Mouse (Mus musculus): Measurements from ENCODE around the gene Pwwp2b.
A peak's percentile ranks its signal among the peaks of the same experiment; 100 is the strongest.

The Pwwp2b gene

DNA sequence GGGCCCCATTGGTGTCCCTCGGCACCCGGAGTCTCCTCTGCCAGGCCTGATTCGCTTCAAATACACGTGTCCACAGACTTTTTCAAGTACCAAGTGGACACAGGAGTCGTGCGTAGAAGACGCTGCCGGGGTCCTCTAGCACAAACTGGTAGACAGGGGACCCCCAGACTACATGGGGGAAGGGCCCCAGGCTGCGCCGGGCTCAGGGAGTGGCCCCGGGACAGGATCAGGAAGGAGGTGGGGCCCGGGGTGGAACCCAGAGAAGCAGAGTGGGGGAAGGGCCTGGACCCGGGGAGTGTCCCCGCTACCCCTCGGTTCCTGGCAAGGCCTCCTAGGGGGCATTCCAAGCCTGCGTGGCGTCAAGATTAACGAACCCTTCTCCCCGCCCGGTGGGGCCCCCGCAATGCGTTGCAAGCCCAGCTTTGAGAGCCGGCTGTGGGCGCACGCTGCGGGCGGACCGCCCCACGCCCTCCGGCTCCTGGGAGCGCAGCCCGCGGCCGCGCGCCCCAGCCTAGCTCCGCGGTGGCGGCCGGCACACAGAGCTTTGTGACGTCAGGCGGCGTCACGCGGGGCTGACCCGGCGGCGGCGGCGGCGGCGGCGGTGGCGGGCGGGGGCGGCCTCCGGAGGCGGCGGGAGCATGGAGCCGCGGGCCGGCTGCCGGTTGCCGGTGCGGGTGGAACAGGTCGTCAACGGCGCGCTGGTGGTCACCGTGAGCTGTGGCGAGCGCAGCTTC is at the start of gene Pwwp2b:
TSS of gene Pwwp2b (plus strand) at position 602 of the 734 bp plus-strand sequence.
- H3K27me3 ChIP-seq (ENCODE audit: control insufficient read depth, insufficient read depth, low read length, poor library complexity, severe bottlenecking) = no peaks in the 10 kb centered on the region
- peak; percentile 72 for DNase-seq (ENCODE audit: low read depth, low spot score)

DNA sequence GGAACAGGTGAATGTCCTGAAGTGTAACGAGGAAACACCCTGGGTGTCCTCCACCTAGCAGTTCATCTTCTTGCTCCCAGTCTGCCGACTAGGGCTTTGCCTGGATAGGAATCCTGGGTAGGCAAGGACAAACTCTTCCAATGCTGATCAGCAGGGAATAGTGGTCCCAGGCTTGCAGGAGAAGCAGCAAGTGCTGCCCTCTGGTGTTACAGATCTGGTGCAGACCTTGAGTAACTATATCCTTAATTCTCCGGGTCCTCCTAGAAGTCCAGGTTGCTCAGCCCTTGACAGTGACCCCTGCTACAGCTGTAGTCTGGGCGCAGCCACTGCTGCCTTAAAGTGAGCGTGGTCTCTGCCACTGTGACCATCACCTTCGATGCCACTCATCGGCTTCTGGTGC is 48.2 kb upstream of the Pwwp2b start:
- H3K36me3 ChIP-seq (ENCODE audit: control insufficient read depth, insufficient read depth, low read length, poor library complexity, severe bottlenecking) = no peaks in the 10 kb centered on the region
- no peak for DNase-seq (ENCODE audit: low read depth, low spot score)
- no peaks in the 10 kb centered on the region for H3K27me3 ChIP-seq (ENCODE audit: control insufficient read depth, insufficient read depth, low read length, poor library complexity, severe bottlenecking)

More for the DNA sequence above, at the start of gene Pwwp2b:
- no peaks in the 10 kb centered on the region for H3K36me3 ChIP-seq (ENCODE audit: control insufficient read depth, insufficient read depth, low read length, poor library complexity, severe bottlenecking)

DNA sequence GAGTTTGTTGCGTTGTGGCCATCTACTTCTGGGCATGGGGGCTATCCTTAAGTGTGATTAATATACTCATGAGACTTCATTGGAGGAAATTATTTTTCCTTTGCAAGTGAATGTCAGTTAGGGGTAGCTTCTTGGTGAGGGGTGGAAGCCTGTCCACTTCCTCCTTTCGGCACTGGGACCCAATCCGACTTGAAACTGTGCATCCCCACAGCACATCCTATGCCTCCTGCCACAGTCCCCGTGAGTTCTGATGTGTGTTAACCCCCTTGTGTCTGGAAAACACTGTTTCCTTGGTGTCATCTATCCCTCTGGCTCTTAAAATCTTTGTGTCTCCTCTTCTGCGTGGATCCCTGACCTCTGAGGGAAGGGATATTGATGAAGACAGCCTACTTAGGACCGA is 47.1 kb upstream of the Pwwp2b start:
- Histone ChIP-seq H3K27me3 (ENCODE audit: control insufficient read depth, insufficient read depth, low read length, poor library complexity, severe bottlenecking) (no peaks in the 10 kb centered on the region; the same call in 1 of the 2 replicates), H3K36me3 (ENCODE audit: control insufficient read depth, insufficient read depth, low read length, poor library complexity, severe bottlenecking) (no peaks in the 10 kb centered on the region)
- no peak for DNase-seq (ENCODE audit: low read depth, low spot score)

DNA sequence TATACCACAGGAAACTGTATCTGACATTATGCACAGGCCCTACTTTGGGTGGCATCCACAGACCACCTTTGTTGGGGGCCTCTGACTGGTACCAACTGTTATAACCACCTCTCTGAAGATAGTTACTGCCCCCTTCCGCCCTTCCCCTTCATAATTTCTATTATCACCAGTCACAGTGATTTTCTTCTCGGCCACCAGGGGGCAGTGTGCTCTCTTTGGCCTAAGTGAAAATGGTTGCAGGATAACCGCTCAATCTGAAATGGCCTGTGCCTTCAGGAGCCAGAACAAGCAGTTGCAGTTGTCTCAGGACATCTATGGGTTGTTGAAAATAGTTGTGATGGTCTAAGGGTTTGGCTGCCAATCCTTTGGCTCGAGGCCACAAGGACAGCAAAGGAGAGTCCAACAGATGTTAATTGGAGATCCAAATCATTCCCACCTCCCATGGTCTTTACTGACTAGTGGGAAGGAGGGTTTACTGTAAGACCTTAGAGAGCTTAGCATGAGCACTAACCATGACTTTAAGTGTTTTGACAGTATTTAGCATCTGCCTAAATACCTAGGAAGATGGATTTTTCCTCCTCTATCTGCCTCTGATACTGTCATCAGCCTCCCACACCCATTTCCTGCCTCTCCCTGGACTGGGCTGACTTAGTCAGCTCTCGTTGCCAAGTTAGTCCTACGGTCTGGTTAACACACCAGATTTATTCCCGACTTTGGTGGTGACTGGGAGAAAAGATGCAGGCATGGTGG is 40.1 kb upstream of the Pwwp2b start:
- DNase-seq (ENCODE audit: low read depth, low spot score) = peak; percentile 85
- H3K36me3 ChIP-seq (ENCODE audit: control insufficient read depth, insufficient read depth, low read length, poor library complexity, severe bottlenecking) = no peaks in the 10 kb centered on the region
- no peaks in the 10 kb centered on the region; the same call in 1 of the 2 replicates for H3K27me3 ChIP-seq (ENCODE audit: control insufficient read depth, insufficient read depth, low read length, poor library complexity, severe bottlenecking)

DNA sequence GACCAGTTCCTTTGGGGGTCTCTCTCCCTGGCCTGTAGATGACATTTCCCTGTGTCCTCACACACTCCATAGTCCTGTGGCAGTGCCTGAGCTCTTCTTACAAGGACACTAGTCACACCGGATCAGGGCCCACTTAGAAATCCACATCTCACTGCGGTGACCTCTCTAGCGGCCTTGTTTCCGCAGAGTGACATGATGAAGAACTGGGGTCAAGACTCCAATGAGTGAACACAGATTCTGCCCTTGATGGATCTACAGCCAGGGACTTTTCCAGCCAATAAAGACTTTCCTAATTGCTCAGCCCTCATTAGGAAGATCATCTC is 39.5 kb upstream of the Pwwp2b start:
- Histone ChIP-seq H3K36me3 (ENCODE audit: control insufficient read depth, insufficient read depth, low read length, poor library complexity, severe bottlenecking) (no peaks in the 10 kb centered on the region), H3K27me3 (ENCODE audit: control insufficient read depth, insufficient read depth, low read length, poor library complexity, severe bottlenecking) (no peaks in the 10 kb centered on the region; the same call in 1 of the 2 replicates)
- DNase-seq (ENCODE audit: low read depth, low spot score) = no peak

DNA sequence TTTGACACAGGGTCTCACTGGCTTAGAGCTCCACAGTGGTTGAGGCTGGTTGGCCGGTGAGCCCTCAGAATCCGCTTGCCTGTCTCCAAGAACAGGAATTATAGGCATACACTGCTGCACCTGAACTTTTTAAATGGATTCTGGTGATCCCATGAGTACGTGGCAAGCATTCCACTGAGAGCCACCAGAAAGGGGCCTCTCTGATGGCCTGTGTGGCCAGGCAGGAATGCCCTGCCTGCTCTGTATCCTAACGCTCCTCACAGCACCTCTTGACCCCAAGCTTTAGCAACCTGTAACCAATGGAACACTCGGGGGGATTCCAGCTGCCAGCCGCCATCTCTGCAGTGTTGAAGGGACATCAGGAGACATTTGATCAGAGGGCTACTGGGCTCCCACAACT is 36.5 kb upstream of the Pwwp2b start:
- DNase-seq (ENCODE audit: low read depth, low spot score) = no peak
- no peaks in the 10 kb centered on the region; the same call in 1 of the 2 replicates for H3K27me3 ChIP-seq (ENCODE audit: control insufficient read depth, insufficient read depth, low read length, poor library complexity, severe bottlenecking)
- H3K36me3 ChIP-seq (ENCODE audit: control insufficient read depth, insufficient read depth, low read length, poor library complexity, severe bottlenecking) = no peaks in the 10 kb centered on the region

DNA sequence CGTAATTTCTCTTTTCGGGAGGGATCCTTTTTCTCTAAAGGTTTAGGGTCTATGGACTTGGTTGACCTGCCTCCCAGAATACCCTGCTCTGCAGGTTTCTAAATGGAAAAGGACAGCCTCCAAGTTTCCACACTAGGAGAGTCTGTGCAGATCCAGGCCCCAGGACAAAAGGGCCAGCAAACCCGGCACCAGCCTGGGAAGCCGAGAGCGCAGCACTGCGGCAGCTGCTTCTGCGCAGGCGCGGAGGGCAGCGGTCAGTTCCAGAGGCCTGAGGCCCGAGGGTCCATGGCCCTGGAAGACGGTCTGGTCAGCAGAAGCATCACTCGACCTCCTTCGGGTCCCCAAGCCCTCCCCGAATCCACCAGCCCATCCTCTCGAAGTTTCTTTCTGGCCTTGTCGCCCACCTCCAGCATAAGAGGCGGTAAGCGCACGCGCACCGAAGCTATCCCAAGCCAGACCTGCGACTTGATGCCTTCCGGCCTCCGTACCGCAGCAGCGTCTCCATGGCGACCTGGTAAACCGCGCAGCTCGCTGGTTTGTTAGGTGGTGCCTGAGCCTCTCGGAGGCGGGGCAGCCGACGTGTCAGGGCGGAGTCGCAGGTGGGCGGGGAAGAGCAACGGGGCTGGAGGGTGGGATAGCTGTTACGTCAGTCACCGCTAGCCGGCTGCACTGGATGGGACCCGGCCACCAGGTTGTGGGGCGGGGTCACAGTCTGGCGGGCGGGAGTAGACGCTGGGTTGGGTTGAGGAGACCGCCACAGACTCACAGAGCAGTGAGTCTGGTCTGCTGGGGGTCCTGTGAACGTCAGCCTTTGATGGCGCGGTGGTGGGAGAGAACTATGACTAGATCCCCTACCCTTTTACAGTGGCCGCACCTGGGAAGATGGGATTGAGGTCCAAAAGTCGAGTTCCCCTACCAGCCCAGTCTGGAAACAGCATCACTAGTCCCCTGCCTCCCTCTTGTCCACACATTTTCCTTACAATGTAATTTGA is 35.2 kb upstream of the Pwwp2b start, which contains the start of the genes Lrrc27 and Stk32c:
TSS of gene Lrrc27 (plus strand) at position 235 of the 992 bp plus-strand sequence.
TSS of gene Stk32c (minus strand) at position 554 of the 992 bp plus-strand sequence.
- peak; percentile 99 for DNase-seq (ENCODE audit: low read depth, low spot score)
- Histone ChIP-seq H3K36me3 (ENCODE audit: control insufficient read depth, insufficient read depth, low read length, poor library complexity, severe bottlenecking) (no peaks in the 10 kb centered on the region), H3K27me3 (ENCODE audit: control insufficient read depth, insufficient read depth, low read length, poor library complexity, severe bottlenecking) (no peaks in the 10 kb centered on the region)

DNA sequence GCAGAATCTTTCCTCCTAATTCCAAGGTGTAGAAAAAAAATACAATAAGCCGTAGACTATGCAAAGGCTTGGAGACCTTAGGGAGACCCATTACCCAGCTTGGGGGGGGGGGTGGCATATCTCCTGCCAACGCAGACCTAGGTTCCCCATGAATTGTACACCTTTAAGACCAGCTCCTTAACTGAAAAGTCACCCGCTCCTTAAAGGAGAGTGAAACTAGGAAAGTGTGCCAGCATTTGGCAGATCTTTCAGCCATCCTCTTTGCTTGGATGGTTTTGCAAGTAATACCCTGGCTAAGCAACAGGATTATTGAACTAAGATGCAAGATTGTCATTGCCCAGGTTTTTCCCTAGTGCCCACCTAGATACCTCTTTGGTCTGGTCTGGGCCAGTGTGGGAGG is 34.5 kb upstream of the Pwwp2b start:
- no peak for DNase-seq (ENCODE audit: low read depth, low spot score)
- Histone ChIP-seq H3K27me3 (ENCODE audit: control insufficient read depth, insufficient read depth, low read length, poor library complexity, severe bottlenecking) (no peaks in the 10 kb centered on the region), H3K36me3 (ENCODE audit: control insufficient read depth, insufficient read depth, low read length, poor library complexity, severe bottlenecking) (no peaks in the 10 kb centered on the region)

DNA sequence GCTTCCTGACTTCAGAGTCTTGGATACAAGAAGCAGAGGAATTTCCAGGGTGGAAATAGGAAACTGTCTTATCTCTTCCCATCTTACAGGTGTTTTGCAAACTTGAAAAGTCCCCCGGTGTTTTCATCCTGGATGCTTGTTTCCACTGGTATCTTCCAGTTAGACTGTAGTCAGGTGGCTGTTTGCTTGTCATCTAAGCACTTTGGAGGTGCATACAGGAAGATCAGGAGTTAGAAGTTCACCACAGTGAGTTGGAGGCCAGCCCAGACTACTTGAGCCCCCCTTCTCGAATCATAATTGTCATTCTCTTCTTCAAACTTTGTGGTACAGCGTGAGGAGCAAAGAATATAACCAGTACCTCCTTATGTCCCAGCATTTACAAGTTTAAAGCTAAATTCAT is 34.1 kb upstream of the Pwwp2b start:
- DNase-seq (ENCODE audit: low read depth, low spot score) = no peak
- Histone ChIP-seq H3K36me3 (ENCODE audit: control insufficient read depth, insufficient read depth, low read length, poor library complexity, severe bottlenecking) (no peaks in the 10 kb centered on the region), H3K27me3 (ENCODE audit: control insufficient read depth, insufficient read depth, low read length, poor library complexity, severe bottlenecking) (no peaks in the 10 kb centered on the region)

DNA sequence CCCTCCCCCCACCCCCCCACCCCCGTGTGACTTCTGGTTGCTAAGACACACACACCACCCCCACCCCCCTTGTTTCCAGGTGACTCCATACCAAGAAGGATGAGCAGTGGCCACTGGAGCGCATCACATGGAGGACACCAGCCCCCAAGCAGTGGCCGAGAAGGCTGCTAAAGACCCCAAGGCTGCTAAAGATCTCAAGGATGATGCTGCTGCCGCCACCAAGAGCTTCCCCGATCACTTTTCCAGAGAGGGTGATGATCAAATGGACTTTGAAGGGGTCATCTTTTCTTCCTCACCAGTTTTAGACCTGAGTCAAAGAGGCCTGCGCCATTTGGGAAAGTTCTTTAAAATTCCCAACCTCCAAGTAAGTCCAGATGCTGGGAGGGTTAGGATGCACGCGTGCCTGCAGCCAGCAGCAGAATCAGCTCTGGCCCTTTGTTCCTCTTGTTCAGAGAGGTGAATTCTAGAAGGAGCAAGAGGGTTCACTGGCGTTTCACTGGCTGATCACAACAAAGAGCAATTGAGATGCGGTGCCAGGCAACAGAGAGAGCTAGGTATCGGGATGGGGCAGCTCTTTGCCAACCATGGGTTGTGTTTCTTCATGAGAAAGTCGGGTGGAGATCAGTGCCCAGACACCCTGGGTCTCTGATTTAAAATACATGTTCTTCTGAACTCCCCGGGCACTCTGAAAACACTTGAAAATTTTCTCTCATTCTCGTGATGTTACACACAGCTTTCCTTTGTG is 33.5 kb upstream of the Pwwp2b start:
- H3K36me3 ChIP-seq (ENCODE audit: control insufficient read depth, insufficient read depth, low read length, poor library complexity, severe bottlenecking) = no peaks in the 10 kb centered on the region
- no peaks in the 10 kb centered on the region for H3K27me3 ChIP-seq (ENCODE audit: control insufficient read depth, insufficient read depth, low read length, poor library complexity, severe bottlenecking)
- DNase-seq (ENCODE audit: low read depth, low spot score) = no peak

DNA sequence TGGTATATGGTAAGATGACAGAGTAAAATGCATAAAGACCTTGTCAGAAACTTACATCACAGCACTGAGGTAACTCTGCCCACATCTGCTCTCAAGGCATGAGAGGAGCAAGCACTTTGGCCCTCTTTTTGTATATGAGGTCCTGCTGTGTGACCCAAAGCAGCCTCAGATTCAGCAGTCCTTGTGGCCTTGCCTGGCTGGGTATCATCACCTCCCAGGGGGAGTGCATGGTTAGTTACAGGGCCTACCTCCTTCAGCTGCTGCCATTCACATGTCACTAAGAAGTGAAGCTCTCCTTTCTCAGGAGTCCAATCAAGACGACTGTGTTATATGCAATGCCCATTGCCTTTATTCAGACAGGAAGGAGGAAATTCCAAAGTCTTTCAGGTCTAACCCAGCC is 32.8 kb upstream of the Pwwp2b start:
- no peak for DNase-seq (ENCODE audit: low read depth, low spot score)
- Histone ChIP-seq H3K27me3 (ENCODE audit: control insufficient read depth, insufficient read depth, low read length, poor library complexity, severe bottlenecking) (no peaks in the 10 kb centered on the region), H3K36me3 (ENCODE audit: control insufficient read depth, insufficient read depth, low read length, poor library complexity, severe bottlenecking) (no peaks in the 10 kb centered on the region)

DNA sequence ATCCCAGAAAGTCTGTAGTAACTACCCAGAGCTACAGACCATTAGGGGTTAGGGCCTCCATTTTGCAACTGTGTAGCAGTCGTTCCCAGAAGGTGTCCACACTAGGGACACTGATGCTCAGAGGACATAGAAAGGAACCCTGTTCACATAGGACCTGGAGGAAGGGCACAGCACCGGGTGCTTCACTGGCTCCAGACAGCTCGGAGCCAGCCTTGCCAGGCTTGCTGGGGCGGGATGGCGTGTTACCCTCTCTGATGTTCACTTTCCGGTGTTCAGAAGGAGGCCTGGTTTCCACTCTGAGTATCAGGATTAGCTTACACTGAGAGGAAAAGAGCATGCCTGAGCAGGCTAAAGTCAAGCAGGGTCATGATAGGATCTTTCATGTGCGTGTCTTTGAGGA is 32.3 kb upstream of the Pwwp2b start:
- Histone ChIP-seq H3K36me3 (ENCODE audit: control insufficient read depth, insufficient read depth, low read length, poor library complexity, severe bottlenecking) (no peaks in the 10 kb centered on the region), H3K27me3 (ENCODE audit: control insufficient read depth, insufficient read depth, low read length, poor library complexity, severe bottlenecking) (no peaks in the 10 kb centered on the region)
- DNase-seq (ENCODE audit: low read depth, low spot score) = no peak

DNA sequence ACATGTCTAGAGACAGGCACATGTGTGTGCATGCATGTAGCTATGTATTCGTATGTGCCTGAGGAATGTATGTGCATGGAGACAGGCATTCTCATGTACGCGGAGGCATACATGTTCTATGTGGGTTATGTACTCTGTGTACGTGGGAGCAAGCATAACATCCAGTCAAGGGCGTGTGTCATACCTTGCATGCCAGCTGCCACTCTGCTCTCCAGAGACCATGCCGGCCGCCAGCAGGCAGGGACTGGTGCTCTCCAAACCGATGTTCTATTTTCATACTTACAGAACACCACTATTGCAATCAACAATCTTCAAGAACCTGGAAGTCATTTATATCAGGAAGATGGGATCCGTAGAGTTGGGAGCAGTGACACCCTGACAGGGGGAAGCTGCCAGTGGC is 31.8 kb upstream of the Pwwp2b start:
- Histone ChIP-seq H3K36me3 (ENCODE audit: control insufficient read depth, insufficient read depth, low read length, poor library complexity, severe bottlenecking) (no peaks in the 10 kb centered on the region), H3K27me3 (ENCODE audit: control insufficient read depth, insufficient read depth, low read length, poor library complexity, severe bottlenecking) (no peaks in the 10 kb centered on the region)
- no peak for DNase-seq (ENCODE audit: low read depth, low spot score)

DNA sequence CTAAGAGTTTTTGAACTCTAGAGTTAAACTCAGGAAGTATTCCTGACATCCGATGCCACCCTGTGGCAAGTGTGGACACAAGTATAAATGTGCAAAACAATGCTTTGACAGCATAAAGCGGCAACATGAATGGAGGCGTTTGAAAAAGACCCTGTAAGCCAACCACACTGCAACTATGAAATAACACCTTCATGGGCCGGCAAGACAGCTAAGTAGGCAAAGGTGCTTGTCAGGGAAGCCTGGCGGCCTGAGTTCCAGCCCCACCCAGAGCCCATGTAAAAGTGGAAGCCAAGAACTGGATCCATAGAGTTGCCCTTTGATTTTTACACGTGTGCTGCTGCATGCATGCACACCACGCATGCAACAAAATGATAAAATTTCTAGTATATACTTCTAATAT is 31.2 kb upstream of the Pwwp2b start:
- no peaks in the 10 kb centered on the region for H3K27me3 ChIP-seq (ENCODE audit: control insufficient read depth, insufficient read depth, low read length, poor library complexity, severe bottlenecking)
- no peak for DNase-seq (ENCODE audit: low read depth, low spot score)
- no peaks in the 10 kb centered on the region for H3K36me3 ChIP-seq (ENCODE audit: control insufficient read depth, insufficient read depth, low read length, poor library complexity, severe bottlenecking)
